Mouse (Mus musculus): ENCODE measurements around the gene Hist1h2br.
A peak's percentile ranks its signal among the peaks of the same experiment; 100 is the strongest.
"Not testable (repeated sequence)": the region's sequence is repeated elsewhere in the genome, so short reads cannot be mapped to it uniquely, and the experiment has no call there.

The Hist1h2br gene

DNA sequence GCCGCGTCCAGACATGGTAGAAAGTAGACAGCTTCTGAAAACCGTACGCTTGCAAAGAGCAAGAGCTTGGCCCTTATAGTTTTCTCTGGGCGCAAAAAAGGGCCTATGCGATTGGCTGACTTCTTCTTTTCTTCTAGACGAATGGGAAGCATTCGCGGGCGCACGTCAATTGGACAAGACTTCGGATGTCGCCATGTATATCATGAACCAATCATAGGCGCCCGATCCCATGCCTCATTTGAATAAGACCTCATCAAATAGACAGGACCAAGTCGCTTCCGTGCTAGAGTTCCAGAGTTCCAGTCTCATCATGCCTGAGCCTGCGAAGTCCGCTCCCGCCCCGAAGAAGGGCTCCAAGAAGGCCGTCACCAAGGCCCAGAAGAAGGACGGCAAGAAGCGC is at the start of gene Hist1h2br, which contains the start of gene Hist1h2ap:
Gene Hist1h2br, plus strand, starts transcription at position 283 of the 400 bp plus-strand sequence.
Gene Hist1h2ap, minus strand, starts transcription at position 47 of the 400 bp plus-strand sequence.
- DNase-seq = not testable (repeated sequence)

DNA sequence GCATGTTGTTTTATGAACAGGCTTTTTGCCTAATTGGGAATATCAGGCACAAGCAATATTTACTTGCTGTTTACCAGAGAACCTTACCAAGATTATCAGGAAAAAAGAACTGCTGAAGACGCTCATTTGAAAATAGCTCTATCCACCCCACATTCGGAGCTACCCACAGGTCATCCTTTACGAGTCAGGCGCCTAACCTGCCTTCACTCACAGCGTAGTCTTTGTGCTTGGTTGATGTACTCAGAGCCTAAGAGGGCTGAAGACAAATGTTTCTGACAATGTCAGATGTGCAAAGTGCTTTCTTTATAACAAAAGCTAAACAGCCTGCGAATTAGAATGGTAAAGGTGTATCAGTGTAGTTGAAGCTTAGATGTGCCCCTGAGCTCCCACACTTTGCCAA is 49.2 kb upstream of the Hist1h2br start:
- DNase-seq = no peak

DNA sequence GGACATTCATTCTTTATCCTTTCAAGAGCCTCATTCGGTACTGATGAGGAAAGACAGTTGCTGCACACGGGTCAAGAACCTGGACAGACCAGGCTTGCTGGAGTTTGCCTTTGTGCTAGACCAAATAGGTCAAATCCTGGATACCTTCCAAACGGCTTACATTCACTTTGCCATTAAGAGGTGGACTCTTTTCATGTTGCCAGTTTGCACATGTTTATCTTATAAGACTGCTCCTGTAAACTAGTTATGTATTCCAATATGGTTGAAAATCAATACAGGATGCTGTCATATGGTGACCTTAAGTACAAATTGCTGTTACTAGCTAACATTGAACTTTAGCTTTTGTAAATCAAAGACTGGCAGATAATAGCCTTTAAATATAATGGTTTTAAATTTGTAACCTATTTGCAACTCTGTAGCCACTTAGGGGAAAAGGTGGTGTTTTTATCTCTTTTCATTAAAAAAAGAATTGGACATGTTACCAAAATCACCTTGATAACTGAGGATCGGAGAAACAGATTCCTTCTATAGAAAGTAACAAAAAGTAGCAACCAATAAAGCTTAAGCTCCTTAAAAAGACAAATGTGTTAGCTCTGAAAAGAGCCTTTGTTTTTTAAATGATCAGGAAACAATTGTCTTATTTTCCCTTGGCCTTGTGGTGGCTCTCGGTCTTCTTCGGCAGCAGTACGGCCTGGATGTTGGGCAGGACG is 47.2 kb upstream of the Hist1h2br start:
- no peak for DNase-seq

DNA sequence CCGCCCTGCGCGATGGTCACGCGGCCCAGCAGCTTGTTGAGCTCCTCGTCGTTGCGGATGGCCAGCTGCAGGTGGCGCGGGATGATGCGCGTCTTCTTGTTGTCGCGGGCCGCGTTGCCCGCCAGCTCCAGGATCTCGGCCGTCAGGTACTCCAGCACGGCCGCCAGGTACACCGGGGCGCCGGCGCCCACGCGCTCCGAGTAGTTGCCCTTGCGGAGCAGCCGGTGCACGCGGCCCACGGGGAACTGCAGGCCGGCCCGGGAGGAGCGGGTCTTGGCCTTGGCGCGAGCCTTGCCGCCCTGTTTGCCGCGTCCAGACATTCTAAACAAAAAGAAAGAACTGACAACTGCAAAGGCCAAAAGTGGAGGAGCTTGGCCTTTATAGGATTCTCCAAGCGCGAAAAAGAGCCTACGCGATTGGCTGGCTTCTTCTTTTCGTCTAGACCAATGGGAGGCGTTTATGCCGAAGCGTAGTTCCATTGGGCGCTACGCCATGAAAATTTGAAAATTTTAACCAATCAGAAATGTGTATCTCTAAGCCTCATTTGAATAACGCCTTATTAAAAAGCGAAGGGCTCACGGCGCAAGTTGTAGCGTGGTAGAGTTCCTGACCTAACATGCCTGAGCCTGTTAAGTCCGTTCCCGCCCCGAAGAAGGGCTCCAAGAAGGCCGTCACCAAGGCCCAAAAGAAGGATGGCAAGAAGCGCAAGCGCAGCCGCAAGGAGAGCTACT is 46.5 kb upstream of the Hist1h2br start, which contains the start of the genes Hist1h2an and Hist1h2bp:
Gene Hist1h2an, minus strand, starts transcription at position 320 of the 731 bp plus-strand sequence.
Gene Hist1h2bp, plus strand, starts transcription at position 563 of the 731 bp plus-strand sequence.
- peak; percentile 83 to 84 for DNase-seq

DNA sequence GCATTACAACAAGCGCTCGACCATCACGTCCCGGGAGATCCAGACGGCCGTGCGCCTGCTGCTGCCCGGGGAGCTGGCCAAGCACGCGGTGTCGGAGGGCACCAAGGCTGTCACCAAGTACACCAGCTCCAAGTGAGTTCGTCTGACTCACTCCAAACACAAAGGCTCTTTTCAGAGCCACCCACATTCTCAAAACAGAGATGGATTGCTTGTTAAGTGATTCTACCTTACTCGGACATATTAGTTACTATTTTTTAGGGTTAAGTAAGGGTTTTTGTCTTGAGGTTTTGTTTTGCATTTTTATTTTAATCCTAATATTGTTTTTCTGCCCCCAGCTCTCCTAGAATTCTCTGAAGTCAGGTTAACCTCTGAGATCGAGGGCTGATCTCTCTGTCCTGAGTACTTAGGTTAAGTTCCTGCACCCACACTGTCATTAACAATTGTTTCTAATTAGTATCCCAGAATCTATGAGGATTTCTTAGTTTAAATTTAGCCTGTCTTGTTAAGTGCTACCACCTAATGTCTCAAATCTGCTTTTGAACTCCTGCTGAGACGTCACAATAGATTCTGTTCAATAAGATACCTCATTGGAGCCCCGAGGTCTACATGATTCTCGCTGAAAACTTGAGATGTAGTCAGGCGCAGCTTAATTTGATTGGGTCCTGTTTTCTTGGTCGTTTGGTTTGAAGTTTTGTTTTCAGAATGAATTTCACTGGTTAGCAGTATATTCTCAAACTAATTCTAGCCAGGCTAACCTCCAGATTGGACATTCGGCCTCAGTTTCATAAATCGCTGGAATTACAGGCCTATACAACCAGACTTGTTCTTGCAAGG is 45.6 kb upstream of the Hist1h2br start:
- DNase-seq = no peak

DNA sequence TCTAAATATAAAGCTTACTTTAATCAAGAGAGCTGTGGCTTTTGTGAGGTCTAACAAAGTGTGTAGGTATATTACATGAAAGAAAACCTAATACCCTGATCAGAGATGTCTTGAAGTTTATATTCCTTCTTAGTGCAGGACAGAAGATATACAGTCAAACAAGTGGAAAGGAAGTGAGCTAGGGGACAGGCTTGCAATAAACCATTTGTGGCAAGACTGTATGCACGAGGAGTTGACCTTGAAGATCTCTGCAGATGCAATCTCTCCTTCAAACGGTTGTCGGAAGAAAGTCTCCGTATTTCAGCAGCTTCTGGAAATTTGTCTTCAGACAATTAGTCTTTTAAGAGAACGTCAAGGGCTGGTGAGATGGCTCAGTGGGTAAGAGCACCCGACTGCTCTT is 43.6 kb upstream of the Hist1h2br start:
- no peak for DNase-seq

DNA sequence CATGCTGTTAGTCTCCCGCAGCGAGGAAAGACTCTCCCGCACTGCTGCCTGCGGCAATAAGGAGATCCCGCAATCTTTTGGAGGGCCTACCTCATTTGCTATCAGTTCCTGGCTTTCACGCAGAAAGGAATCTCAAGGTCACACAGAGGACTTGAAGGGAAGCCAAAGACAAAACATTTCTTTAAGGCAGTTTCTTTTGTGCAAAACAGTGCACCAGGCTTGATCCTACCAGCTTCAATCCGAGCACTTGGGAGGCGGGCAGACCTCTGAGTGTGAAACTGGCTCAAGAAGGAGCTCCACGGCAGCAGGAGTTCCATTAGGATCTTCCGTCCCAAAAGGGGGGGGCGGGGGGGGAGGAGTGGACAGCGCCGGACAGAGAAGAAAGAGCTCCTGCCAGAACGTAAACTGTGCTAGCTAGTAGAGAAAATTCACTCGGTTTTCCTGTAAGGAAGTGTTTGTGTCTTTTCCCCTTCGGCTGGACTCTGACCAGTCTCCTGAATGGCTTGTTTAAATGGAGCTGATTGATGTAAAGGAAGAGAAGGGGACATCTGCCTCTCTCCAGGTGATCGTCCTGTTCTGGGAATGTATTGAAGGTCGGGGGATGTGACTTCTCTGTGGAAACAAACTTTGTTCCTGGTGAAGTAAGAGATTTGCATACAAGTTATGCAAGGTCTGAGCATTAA is 42.8 kb upstream of the Hist1h2br start:
- no peak for DNase-seq

DNA sequence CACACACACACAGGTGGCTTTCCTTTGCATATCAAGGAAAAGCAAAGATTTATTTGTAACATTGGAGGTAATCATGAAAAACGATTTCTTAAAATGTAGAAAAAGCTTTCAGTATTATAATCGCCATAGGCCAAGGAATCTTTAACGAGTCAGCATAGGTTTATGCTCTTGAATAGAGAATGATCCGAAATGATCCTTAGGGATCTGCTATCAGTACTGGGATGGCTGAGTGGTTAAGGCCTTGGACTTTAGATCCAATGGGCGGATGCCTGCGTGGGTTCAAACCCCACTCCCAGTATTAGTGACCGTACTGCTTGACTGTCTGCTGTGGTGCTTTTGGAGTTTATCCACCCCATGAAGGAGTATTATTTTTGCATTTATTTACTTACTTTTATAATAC is 38.0 kb upstream of the Hist1h2br start:
- DNase-seq = no peak

DNA sequence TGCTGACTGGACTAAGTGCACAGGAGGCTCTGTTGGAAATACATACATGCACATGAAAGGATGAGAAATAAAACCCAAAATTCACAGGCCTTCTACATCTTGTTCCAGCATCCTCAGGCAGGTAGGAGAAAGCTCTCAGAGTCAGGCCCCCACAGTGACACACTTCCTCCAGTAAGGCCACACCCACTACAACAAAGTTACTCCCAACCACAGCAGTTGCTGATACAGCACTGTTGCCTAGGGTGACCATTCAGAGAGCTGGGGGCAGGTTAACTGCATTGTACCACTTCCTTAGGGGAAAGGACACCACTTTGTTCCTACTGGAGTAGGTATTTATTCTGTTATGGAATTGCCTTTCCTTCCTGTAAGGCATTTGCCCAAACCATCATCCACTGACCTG is 36.4 kb upstream of the Hist1h2br start:
- DNase-seq = not testable (repeated sequence)

DNA sequence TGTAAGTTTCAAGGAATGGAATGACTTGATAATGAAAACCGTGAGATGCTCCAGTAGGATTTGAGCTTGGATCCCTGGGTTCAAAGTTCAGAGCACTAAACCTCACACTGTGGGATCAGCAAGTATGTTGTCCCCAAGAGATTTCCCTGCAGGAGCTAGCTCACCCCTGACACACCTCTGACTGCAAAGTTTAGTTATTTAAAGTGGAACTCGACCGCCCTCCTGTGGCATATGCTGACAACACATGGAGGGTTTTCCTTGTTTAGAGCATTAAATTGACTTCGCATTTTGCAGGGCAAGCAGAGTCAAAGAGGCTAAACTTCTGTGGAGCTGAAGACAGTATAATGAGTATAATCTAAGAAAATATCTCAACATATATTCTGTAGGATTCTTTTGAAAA is 30.5 kb upstream of the Hist1h2br start:
- DNase-seq = not testable (repeated sequence)

DNA sequence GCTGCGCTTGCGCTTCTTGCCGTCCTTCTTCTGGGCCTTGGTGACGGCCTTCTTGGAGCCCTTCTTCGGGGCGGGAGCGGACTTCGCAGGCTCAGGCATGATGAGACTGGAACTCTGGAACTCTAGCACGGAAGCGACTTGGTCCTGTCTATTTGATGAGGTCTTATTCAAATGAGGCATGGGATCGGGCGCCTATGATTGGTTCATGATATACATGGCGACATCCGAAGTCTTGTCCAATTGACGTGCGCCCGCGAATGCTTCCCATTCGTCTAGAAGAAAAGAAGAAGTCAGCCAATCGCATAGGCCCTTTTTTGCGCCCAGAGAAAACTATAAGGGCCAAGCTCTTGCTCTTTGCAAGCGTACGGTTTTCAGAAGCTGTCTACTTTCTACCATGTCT is 23.5 kb upstream of the Hist1h2br start, which contains the start of the genes Hist1h2bq and Hist1h2ao:
Gene Hist1h2bq, minus strand, starts transcription at position 125 of the 400 bp plus-strand sequence.
Gene Hist1h2ao, plus strand, starts transcription at position 393 of the 400 bp plus-strand sequence.
- DNase-seq = not testable (repeated sequence)

DNA sequence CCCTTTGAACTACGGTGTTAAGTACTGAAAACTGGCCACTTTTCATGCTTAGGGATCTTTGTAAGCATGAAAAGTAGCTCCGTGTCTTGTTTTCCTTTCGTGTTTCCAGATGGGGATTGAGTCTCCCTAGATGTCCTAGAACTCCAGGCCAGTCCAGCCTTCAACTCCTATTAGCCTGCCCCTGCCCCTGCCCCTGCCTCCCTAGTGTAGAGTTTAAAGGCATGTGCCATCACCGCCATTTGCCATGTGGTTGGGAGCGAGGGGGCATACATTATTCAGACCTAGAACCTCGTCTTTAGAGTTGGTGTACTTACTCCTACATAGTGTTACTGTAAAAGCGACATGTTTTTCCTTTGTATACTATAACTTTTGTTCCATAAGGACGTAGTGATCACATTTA is 22.5 kb upstream of the Hist1h2br start:
- not testable (repeated sequence) for DNase-seq

DNA sequence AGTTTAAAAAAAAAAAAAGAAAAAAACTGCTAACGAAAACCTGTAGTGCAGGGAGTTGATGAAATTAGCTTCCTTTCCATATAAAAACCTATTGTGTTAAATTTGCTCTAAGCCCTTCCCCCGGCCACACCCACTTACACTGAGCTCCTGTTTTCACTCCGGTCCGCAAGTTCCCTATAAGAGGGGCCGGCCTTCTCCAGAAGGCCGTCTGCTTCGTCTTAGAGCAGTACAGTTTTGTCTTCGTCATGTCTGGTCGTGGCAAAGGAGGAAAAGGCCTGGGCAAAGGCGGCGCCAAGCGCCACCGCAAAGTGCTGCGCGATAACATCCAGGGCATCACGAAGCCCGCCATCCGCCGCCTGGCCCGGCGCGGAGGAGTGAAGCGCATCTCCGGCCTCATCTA is 22.0 kb upstream of the Hist1h2br start, which contains the start of gene Hist1h4m:
Gene Hist1h4m, plus strand, starts transcription at position 208 of the 400 bp plus-strand sequence.
- DNase-seq = peak; percentile 62

DNA sequence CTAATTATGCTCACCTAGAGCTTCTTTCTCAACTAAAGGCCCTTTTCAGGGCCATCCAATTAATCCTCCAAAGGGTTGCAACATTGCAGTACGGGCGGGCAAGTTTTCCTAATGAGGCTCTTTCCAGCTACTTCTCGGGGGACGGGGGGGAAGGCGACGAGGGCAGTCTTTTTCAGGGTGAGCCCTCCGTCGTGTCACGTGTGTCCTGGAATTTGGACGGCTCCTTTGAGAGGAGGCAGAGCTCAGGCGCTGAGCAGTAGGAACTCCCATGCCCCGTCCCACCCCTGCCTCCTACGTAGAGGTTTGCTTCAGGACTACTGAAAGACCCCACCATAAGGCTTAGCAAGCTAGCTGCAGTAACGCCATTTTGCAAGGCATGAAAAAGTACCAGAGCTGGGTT is 21.5 kb upstream of the Hist1h2br start:
- DNase-seq = peak; percentile 23 to 27

DNA sequence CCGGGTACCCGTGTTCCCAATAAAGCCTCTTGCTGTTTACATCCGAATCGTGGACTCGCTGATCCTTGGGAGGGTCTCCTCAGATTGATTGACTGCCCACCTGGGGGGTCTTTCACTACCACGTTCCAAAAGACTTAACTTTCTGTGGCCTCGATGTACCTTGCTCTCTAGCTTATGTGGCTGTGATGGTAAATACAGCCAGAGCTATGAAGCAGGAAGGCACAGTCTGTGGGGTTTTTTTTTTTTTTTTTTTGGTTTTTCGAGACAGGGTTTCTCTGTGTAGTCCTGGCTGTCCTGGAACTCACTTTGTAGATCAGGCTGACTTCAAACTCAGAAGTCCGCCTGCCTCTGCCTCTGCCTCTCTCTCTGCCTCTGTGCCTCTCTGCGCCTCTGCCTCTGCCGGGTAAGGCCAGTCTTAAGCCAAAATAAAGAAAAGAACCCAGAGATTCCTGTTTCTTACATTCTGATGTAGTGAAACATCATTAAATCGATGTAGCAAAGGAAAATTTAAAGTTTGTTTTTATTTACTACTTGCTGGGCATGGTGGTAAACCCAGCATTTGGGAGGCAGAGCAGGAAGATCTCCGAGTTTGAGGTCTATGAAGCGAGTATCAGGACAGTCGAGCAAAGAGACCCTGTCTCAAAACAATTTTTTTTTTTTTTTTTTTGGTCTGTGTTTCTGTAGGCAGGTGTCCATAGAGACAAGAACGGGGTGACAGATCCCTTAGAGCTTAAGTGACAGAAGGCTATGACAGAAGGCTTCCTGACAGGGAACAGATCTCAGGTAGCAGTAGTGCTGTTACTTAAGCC is 13.3 kb upstream of the Hist1h2br start:
- DNase-seq = not testable (repeated sequence)

DNA sequence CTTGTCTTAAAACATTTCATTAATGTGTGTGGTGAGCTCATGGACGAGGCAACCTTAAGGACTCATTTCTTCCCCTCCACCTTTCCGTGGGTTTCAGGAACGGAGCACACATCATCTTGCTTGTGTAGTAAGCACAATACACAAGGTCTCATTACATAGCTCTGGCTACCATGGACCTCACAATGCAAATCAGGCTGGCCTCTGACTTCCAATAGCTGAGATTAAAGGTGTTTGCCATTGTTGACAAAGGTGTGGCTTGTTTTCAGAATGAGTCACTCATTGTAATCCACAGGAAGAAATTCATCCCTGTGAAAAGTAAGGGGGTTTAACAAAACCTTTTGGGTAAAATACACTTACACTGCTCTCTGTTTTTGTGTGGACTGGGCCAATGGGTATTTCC is 5.0 kb upstream of the Hist1h2br start:
- no peak for DNase-seq

DNA sequence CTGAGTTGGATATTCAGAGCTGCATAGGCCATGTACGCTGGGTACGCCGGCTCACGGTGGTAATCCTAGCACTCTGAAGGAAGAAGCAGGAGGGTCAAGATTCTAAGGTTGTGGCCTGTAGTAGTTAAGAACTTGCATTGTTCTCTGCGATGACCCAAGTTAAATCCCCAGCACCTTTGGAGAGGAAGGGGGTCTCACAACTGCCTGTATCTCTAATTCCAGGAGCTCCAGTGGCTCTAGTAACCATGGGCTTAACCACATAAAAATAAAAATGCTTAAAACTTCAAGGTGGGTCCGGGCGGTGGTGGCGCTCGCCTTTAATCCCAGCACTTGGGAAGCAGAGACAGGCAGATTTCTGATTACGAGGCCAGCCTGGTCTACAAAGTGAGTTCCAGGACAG is 3.2 kb upstream of the Hist1h2br start:
- no peak for DNase-seq

DNA sequence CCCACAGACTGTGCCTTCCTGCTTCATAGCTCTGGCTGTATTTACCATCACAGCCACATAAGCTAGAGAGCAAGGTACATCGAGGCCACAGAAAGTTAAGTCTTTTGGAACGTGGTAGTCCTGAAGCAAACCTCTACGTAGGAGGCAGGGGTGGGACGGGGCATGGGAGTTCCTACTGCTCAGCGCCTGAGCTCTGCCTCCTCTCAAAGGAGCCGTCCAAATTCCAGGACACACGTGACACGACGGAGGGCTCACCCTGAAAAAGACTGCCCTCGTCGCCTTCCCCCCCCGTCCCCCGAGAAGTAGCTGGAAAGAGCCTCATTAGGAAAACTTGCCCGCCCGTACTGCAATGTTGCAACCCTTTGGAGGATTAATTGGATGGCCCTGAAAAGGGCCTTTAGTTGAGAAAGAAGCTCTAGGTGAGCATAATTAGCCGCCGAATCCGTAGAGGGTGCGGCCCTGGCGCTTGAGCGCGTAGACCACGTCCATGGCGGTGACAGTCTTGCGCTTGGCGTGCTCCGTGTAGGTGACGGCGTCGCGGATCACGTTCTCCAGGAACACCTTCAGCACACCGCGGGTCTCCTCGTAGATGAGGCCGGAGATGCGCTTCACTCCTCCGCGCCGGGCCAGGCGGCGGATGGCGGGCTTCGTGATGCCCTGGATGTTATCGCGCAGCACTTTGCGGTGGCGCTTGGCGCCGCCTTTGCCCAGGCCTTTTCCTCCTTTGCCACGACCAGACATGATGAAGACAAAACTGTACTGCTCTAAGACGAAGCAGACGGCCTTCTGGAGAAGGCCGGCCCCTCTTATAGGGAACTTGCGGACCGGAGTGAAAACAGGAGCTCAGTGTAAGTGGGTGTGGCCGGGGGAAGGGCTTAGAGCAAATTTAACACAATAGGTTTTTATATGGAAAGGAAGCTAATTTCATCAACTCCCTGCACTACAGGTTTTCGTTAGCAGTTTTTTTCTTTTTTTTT is 1.8 kb upstream of the Hist1h2br start, which contains the start of gene Hist1h4n:
Gene Hist1h4n, minus strand, starts transcription at position 779 of the 977 bp plus-strand sequence.
- peak; percentile 54 to 56 for DNase-seq

DNA sequence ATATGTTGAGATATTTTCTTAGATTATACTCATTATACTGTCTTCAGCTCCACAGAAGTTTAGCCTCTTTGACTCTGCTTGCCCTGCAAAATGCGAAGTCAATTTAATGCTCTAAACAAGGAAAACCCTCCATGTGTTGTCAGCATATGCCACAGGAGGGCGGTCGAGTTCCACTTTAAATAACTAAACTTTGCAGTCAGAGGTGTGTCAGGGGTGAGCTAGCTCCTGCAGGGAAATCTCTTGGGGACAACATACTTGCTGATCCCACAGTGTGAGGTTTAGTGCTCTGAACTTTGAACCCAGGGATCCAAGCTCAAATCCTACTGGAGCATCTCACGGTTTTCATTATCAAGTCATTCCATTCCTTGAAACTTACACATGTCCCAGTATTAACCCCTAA is 7.0 kb downstream of the Hist1h2br start:
- DNase-seq = not testable (repeated sequence)

DNA sequence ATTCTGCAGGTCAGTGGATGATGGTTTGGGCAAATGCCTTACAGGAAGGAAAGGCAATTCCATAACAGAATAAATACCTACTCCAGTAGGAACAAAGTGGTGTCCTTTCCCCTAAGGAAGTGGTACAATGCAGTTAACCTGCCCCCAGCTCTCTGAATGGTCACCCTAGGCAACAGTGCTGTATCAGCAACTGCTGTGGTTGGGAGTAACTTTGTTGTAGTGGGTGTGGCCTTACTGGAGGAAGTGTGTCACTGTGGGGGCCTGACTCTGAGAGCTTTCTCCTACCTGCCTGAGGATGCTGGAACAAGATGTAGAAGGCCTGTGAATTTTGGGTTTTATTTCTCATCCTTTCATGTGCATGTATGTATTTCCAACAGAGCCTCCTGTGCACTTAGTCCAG is 12.8 kb downstream of the Hist1h2br start:
- not testable (repeated sequence) for DNase-seq
